Mouse (Mus musculus) heart, embryonic 12.5 days (tissue): ENCODE data around the gene Slc35d1. TPM values are rescaled to one million over a fixed set of nuclear protein-coding genes. Genes with fewer than 3 reads are reported as not detected.

Experiments used
- ATAC-seq: fragments of 200-750 bp; cut with Nextera tagmentation; 2 replicates; pipeline ENCODE4 v1.8.0; 2017; ENCODE audit warnings: moderate TSS enrichment, moderate library complexity; ENCODE audit not compliant: insufficient number of reproducible peaks, low FRiP score
- H3K27ac ChIP-seq: fragments of 300-500 bp; sonication (generic); 2 replicates; pipeline ENCODE4 v1.5.1; 2016; ENCODE audit warnings: mild to moderate bottlenecking, moderate library complexity; ENCODE audit not compliant: poor library complexity, severe bottlenecking
- H3K27me3 ChIP-seq: fragments of 300-500 bp; sonication (generic); replicated peaks from 2 replicates; pipeline ENCODE4 v1.6.1; 2016; ENCODE audit warnings: mild to moderate bottlenecking, moderate library complexity
- H3K36me3 ChIP-seq: fragments of 300-500 bp; sonication (generic); 2 replicates; pipeline ENCODE4 v1.6.1; 2016; ENCODE audit warnings: mild to moderate bottlenecking, moderate library complexity
- H3K4me1 ChIP-seq: fragments of 300-500 bp; sonication (generic); replicated peaks from 2 replicates; pipeline ENCODE4 v1.6.1; 2016; ENCODE audit warnings: mild to moderate bottlenecking
- H3K4me2 ChIP-seq: fragments of 300-500 bp; sonication (generic); 2 replicates; pipeline ENCODE4 v1.6.1; 2016; ENCODE audit warnings: mild to moderate bottlenecking, moderate library complexity
- H3K4me3 ChIP-seq: fragments of 300-500 bp; sonication (generic); 2 replicates; pipeline ENCODE4 v1.5.1; 2016; ENCODE audit warnings: mild to moderate bottlenecking
- H3K9ac ChIP-seq: fragments of 300-500 bp; sonication (generic); 2 replicates; pipeline ENCODE4 v1.6.1; 2016; ENCODE audit warnings: mild to moderate bottlenecking, moderate library complexity
- H3K9me3 ChIP-seq: fragments of 300-500 bp; sonication (generic); replicated peaks from 2 replicates; pipeline ENCODE4 v1.6.1; 2016; ENCODE audit warnings: mild to moderate bottlenecking, moderate library complexity
- WGBS: fragments of 180-500 bp; shearing (Covaris S2); methylation state at CpG from one replicate; pipeline ENCODE4 v1.1.7; 2016; 5-methylcytosine and 5-hydroxymethylcytosine counted together
- polyA plus RNA-seq: library from polyadenylated mRNA; unstranded; fragments of >200 nt; fragmentation: Nextera tagmentation; extraction: Ambion mirVana; gene quantifications from 2 replicates; pipeline ENCODE4 v1.2.1, GENCODE M21; 2016

The Slc35d1 gene
- polyA plus RNA-seq, 1 experiment from 2014 or later, result 10.8 TPM

- no peaks in the 10 kb centered on the region for H3K36me3 ChIP-seq
- H3K9me3 ChIP-seq, result no peaks in the 10 kb centered on the region
- H3K27me3 ChIP-seq, result no peaks in the 10 kb centered on the region
- H3K27ac ChIP-seq, result no peak overlapping the region
- no peak overlapping the region for H3K9ac ChIP-seq
- no peak for ATAC-seq
- 0 out of 2 replicates have a peak, but pooled peaks cover 8% of the 10 kb centered on the region for H3K4me1 ChIP-seq
- no peak overlapping the region for H3K4me2 ChIP-seq
- no peak overlapping the region for H3K4me3 ChIP-seq
- WGBS, result 77% methylated on average over 5 of the region's 5 CpGs
Observed at GRCm38 (mm10) chr4:103219011-103219410, 4.0 kb upstream of the Slc35d1 start.

DNA sequence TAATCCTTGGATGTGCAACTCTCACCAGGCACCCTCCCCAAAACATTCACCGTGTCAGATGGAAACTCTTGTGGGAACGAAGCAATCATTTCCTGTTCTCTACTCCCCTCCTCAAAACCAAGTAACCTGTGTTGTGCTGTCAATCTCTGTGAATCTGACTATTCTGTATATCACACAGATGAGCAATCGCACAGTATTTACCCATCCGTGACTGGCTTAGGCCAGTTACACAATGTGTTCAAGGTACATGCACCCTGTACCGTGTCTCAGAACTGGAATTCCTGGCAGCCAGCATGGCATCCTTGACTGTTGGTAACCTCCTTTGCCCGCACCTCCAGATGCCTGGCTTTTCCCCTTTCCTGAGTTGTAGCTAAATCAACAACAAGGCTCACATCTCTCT lies 1.1 kb upstream of the Slc35d1 start:
- WGBS, result 74% methylated on average over 6 of the region's 6 CpGs
- Histone ChIP-seq H3K27me3 (no peaks in the 10 kb centered on the region), H3K36me3 (peaks cover 4% of the 10 kb centered on the region; the same call in 1 of the 2 replicates), H3K4me3 (no peak overlapping the region), H3K9me3 (no peaks in the 10 kb centered on the region), H3K4me1 (peaks cover 17% of the 10 kb centered on the region; the same call in 1 of the 2 replicates), H3K9ac (no peak overlapping the region), H3K27ac (no peak overlapping the region), H3K4me2 (no peak overlapping the region)
- no peak for ATAC-seq

GRCm38 (mm10) chr4:103214498-103214924 lies 453 bp downstream of the Slc35d1 start:
- H3K36me3 ChIP-seq, result peaks cover 14% of the 10 kb centered on the region
- 4% methylated on average over 48 of the region's 48 CpGs for WGBS
- H3K4me3 ChIP-seq, result peak overlapping the region; percentile 91
- H3K27ac ChIP-seq, result peak overlapping the region; percentile 97
- H3K4me2 ChIP-seq, result peak overlapping the region; percentile 74
- peak; percentile 79 for ATAC-seq
- H3K4me1 ChIP-seq, result peaks cover 17% of the 10 kb centered on the region; the same call in 1 of the 2 replicates
- H3K9ac ChIP-seq, result peak overlapping the region; percentile 98
- H3K9me3 ChIP-seq, result no peaks in the 10 kb centered on the region
- no peaks in the 10 kb centered on the region for H3K27me3 ChIP-seq

- ATAC-seq, result no peak
- H3K4me3 ChIP-seq, result peak overlapping the region; percentile 91
- H3K9me3 ChIP-seq, result no peaks in the 10 kb centered on the region
- H3K27me3 ChIP-seq, result no peaks in the 10 kb centered on the region
- H3K4me1 ChIP-seq, result peaks cover 17% of the 10 kb centered on the region; the same call in 1 of the 2 replicates
- H3K27ac ChIP-seq, result peak overlapping the region; percentile 97
- peaks cover 18% of the 10 kb centered on the region for H3K36me3 ChIP-seq
- 4% methylated on average over 30 of the region's 30 CpGs for WGBS
- peak overlapping the region; percentile 74 for H3K4me2 ChIP-seq
- H3K9ac ChIP-seq, result peak overlapping the region; percentile 98
Observed at GRCm38 (mm10) chr4:103213859-103214497, 986 bp downstream of the Slc35d1 start.

- H3K4me3 ChIP-seq, result no peak overlapping the region
- peaks cover 49% of the 10 kb centered on the region for H3K36me3 ChIP-seq
- 81% methylated on average over 1 of the region's 1 CpGs for WGBS
- no peak overlapping the region for H3K4me2 ChIP-seq
- no peaks in the 10 kb centered on the region for H3K9me3 ChIP-seq
- H3K9ac ChIP-seq, result no peak overlapping the region
- H3K27ac ChIP-seq, result no peak overlapping the region
- no peak for ATAC-seq
- H3K4me1 ChIP-seq, result peaks cover 9% of the 10 kb centered on the region; the same call in 1 of the 2 replicates
- H3K27me3 ChIP-seq, result no peaks in the 10 kb centered on the region
Observed at GRCm38 (mm10) chr4:103208553-103208952, 6.4 kb downstream of the Slc35d1 start.

DNA sequence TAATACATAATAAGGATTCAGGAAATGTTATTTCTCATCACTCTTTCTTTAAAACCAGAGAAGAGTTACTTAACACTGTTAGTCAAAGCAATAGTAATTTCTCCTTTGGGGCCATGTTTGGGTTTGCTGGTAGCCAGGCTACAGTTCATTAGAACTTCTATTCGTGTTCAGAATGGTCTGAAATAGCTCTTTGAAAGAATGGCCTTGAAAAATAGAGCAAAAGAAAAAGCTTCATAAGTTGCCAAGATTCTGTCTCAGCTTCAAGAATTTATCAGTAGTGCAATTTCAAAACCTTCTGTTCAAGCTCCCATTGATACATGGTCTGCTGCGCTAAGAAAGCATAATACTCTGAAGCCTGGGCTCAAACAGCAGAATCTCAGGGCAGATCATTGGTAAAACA lies 11.3 kb downstream of the Slc35d1 start:
- H3K27ac ChIP-seq, result no peak overlapping the region
- H3K4me1 ChIP-seq, result no peaks in the 10 kb centered on the region; the same call in 1 of the 2 replicates
- H3K4me2 ChIP-seq, result no peak overlapping the region
- 83% methylated on average over 2 of the region's 2 CpGs for WGBS
- no peaks in the 10 kb centered on the region for H3K9me3 ChIP-seq
- no peaks in the 10 kb centered on the region for H3K27me3 ChIP-seq
- H3K4me3 ChIP-seq, result no peak overlapping the region
- no peak overlapping the region for H3K9ac ChIP-seq
- no peak for ATAC-seq
- peaks cover 55% of the 10 kb centered on the region for H3K36me3 ChIP-seq

- Histone ChIP-seq H3K27ac (no peak overlapping the region), H3K36me3 (peaks cover 47% of the 10 kb centered on the region), H3K4me2 (no peak overlapping the region), H3K4me1 (no peaks in the 10 kb centered on the region; the same call in 1 of the 2 replicates), H3K27me3 (no peaks in the 10 kb centered on the region), H3K9ac (no peak overlapping the region), H3K4me3 (no peak overlapping the region), H3K9me3 (no peaks in the 10 kb centered on the region)
- 84% methylated on average over 1 of the region's 1 CpGs for WGBS
- no peak for ATAC-seq
Observed at GRCm38 (mm10) chr4:103200046-103200445, 14.9 kb downstream of the Slc35d1 start.

DNA sequence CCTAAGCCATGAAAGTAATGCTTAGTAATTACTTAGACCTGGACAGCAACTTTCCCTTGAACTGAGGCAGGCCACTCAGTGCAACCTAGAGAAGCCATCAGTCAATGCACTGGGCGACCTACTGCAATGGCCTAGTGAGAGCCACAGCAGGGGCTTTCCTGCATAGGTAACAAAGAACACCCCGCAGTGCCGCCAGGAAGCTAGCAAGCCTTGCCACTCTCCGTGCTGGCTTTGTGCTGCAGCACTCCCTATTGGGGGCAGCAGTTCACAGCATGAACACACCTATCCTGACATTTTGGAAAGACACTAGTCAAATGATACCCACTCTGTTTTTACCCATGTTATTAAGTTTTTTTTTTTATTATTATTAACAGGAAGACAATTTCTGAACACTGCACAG lies 15.9 kb downstream of the Slc35d1 start:
- no peaks in the 10 kb centered on the region for H3K9me3 ChIP-seq
- H3K4me3 ChIP-seq, result no peak overlapping the region
- H3K27ac ChIP-seq, result no peak overlapping the region
- H3K9ac ChIP-seq, result no peak overlapping the region
- no peaks in the 10 kb centered on the region for H3K4me1 ChIP-seq
- 66% methylated on average over 4 of the region's 4 CpGs for WGBS
- no peaks in the 10 kb centered on the region for H3K27me3 ChIP-seq
- H3K36me3 ChIP-seq, result peaks cover 43% of the 10 kb centered on the region
- H3K4me2 ChIP-seq, result no peak overlapping the region
- ATAC-seq, result no peak

- H3K4me1 ChIP-seq, result no peaks in the 10 kb centered on the region
- no peak overlapping the region for H3K27ac ChIP-seq
- 0 out of 2 replicates have a peak, but pooled peaks cover 3% of the 10 kb centered on the region for H3K9me3 ChIP-seq
- no peak overlapping the region for H3K4me3 ChIP-seq
- ATAC-seq, result no peak
- H3K4me2 ChIP-seq, result no peak overlapping the region
- H3K9ac ChIP-seq, result no peak overlapping the region
- H3K36me3 ChIP-seq, result peaks cover 57% of the 10 kb centered on the region
- 86% methylated on average over 8 of the region's 8 CpGs for WGBS
- H3K27me3 ChIP-seq, result no peaks in the 10 kb centered on the region
Observed at GRCm38 (mm10) chr4:103197401-103197800, 17.6 kb downstream of the Slc35d1 start.

- no peak overlapping the region for H3K27ac ChIP-seq
- peaks cover 20% of the 10 kb centered on the region for H3K4me1 ChIP-seq
- H3K4me2 ChIP-seq, result no peak overlapping the region
- H3K9me3 ChIP-seq, result 0 out of 2 replicates have a peak, but pooled peaks cover 4% of the 10 kb centered on the region
- H3K36me3 ChIP-seq, result peaks cover 45% of the 10 kb centered on the region
- no peak overlapping the region for H3K4me3 ChIP-seq
- H3K9ac ChIP-seq, result no peak overlapping the region
- H3K27me3 ChIP-seq, result no peaks in the 10 kb centered on the region
- ATAC-seq, result no peak
- WGBS, result 79% methylated on average over 2 of the region's 2 CpGs
Observed at GRCm38 (mm10) chr4:103192421-103192820, 22.5 kb downstream of the Slc35d1 start.

- no peak overlapping the region for H3K4me2 ChIP-seq
- peak overlapping the region; percentile 46; the same call in 1 of the 2 replicates for H3K27ac ChIP-seq
- H3K4me3 ChIP-seq, result no peak overlapping the region
- peaks cover 20% of the 10 kb centered on the region for H3K4me1 ChIP-seq
- peaks cover 37% of the 10 kb centered on the region for H3K36me3 ChIP-seq
- no peaks in the 10 kb centered on the region for H3K27me3 ChIP-seq
- 72% methylated on average over 8 of the region's 8 CpGs for WGBS
- 0 out of 2 replicates have a peak, but pooled peaks cover 4% of the 10 kb centered on the region for H3K9me3 ChIP-seq
- H3K9ac ChIP-seq, result no peak overlapping the region
- no peak for ATAC-seq
Observed at GRCm38 (mm10) chr4:103188786-103189640, 26.0 kb downstream of the Slc35d1 start.
